Mouse (Mus musculus): Measurements from ENCODE around the gene Spata32.

- TF ChIP-seq CTCF (conservative IDR thresholded peaks at IDR 0.05; ENCODE audit: low read length) (no peak), NANOG (IDR thresholded peaks at IDR 0.05; ENCODE audit: borderline replicate concordance, low read length) (no peak), POU5F1 (IDR thresholded peaks at IDR 0.05; ENCODE audit: borderline replicate concordance, low read length) (no peak)
These were observed 41.7 kb downstream of the Spata32 start for GRCm38 (mm10) chr11:103176510-103176909.
